Mouse (Mus musculus) neural tube, embryonic 13.5 days (tissue): ENCODE data around the gene Aida. TPM values are rescaled to one million over a fixed set of nuclear protein-coding genes. Genes with fewer than 3 reads are reported as not detected.

Source experiments
- ATAC-seq: fragments of 200-750 bp; cut with Nextera tagmentation; 2 replicates; pipeline ENCODE4 v1.8.0; 2017; ENCODE audit warnings: low read depth, mild to moderate bottlenecking, moderate TSS enrichment, moderate library complexity
- H3K27ac ChIP-seq: fragments of 300-500 bp; sonication (generic); replicated peaks from 2 replicates; pipeline ENCODE4 v1.5.1; 2015; ENCODE audit warnings: moderate library complexity, mild to moderate bottlenecking, inconsistent platforms
- H3K27me3 ChIP-seq: fragments of 300-500 bp; sonication (generic); 2 replicates; pipeline ENCODE4 v1.6.1; 2015; ENCODE audit warnings: mild to moderate bottlenecking, inconsistent platforms
- H3K36me3 ChIP-seq: fragments of 300-500 bp; sonication (generic); 2 replicates; pipeline ENCODE4 v1.6.1; 2015; ENCODE audit warnings: mild to moderate bottlenecking, inconsistent platforms
- H3K4me1 ChIP-seq: fragments of 300-500 bp; sonication (generic); replicated peaks from 2 replicates; pipeline ENCODE4 v1.6.1; 2015; ENCODE audit warnings: inconsistent platforms
- H3K4me2 ChIP-seq: fragments of 300-500 bp; sonication (generic); 2 replicates; pipeline ENCODE4 v1.6.1; 2015; ENCODE audit warnings: inconsistent platforms, mild to moderate bottlenecking, moderate library complexity
- H3K4me3 ChIP-seq: fragments of 300-500 bp; sonication (generic); 2 replicates; pipeline ENCODE4 v1.5.1; 2015; ENCODE audit warnings: mild to moderate bottlenecking, inconsistent platforms
- H3K9ac ChIP-seq: fragments of 300-500 bp; sonication (generic); 2 replicates; pipeline ENCODE4 v1.6.1; 2015; ENCODE audit warnings: moderate library complexity, mild to moderate bottlenecking, inconsistent platforms
- H3K9me3 ChIP-seq: fragments of 300-500 bp; sonication (generic); 2 replicates; pipeline ENCODE4 v1.6.1; 2016; ENCODE audit warnings: inconsistent platforms
- WGBS: fragments of 180-500 bp; shearing (Covaris S2); methylation state at CpG from one replicate; pipeline ENCODE4 v1.1.7; 2015; 5-methylcytosine and 5-hydroxymethylcytosine counted together
- polyA plus RNA-seq: library from polyadenylated mRNA; unstranded; fragments of >200 nt; fragmentation: Nextera tagmentation; extraction: Ambion mirVana; gene quantifications from 2 replicates; pipeline ENCODE4 v1.2.1, GENCODE M21; 2015

Aida gene
- 53.7 and 56.5 TPM in 2 replicates for polyA plus RNA-seq

DNA sequence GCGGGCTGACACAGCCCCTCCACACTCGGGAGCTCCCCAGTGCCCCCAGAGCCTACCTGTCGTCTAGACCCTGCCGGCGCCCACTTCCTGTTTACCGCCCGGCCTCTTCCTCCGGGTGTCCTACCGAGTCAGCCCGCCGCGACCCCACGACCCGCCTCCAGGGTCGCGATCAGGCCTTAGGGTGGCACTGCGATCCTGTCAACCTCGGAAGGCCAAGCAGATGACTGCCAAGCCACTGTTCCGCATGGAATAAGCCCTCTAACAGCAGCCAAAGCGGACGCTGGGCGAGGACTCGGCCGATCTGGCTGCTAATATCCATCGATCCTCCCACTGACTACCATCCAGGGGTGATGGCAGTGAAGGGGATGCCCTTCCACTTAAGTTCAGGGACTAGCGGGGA is at the start of gene Aida:
TSS of gene Aida (plus strand) at position 126 of the 400 bp plus-strand sequence.
- WGBS = under 1% methylated on average over 26 of the region's 26 CpGs
- Histone ChIP-seq H3K27me3 (no peaks in the 10 kb centered on the region), H3K4me1 (peaks cover 8% of the 10 kb centered on the region), H3K9me3 (no peaks in the 10 kb centered on the region), H3K27ac (peak within 1 kb of the TSS; percentile 82), H3K4me2 (peak within 1 kb of the TSS; percentile 61), H3K36me3 (peaks cover 22% of the 10 kb centered on the region), H3K4me3 (peak within 1 kb of the TSS; percentile 51), H3K9ac (peak within 1 kb of the TSS; percentile 72)
- peak; percentile 52 for ATAC-seq

- no peak for ATAC-seq
- Histone ChIP-seq H3K9ac (no peak overlapping the region), H3K36me3 (no peaks in the 10 kb centered on the region), H3K4me3 (no peak overlapping the region), H3K27me3 (no peaks in the 10 kb centered on the region), H3K4me1 (peaks cover 15% of the 10 kb centered on the region), H3K9me3 (peaks cover 5% of the 10 kb centered on the region; the same call in 1 of the 2 replicates), H3K27ac (no peak overlapping the region), H3K4me2 (no peak overlapping the region)
- 51% methylated on average over 1 of the region's 1 CpGs for WGBS
Measured at GRCm38 (mm10) chr1:183248144-183248543, 48.2 kb upstream of the Aida start.

DNA sequence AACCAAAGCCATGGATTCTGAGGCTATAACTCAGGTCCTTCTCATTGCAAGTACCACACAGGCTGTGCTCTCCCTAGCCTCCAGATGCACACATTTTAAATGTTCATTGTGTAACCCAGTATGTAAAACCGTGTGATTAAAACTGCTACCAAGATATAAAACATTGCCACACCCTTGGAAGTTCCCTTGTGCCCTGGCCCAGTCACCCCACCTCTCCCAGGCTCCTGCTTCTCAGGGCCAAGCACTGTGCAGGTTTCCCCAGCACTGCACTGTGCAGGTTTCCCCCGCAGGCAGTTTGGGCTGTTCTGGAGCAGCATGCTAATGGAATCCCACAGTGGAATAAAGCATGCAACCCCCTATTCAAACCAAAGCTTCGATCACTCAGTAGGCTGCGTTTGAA is 45.8 kb upstream of the Aida start:
- Histone ChIP-seq H3K36me3 (no peaks in the 10 kb centered on the region), H3K9ac (no peak overlapping the region), H3K4me1 (peaks cover 16% of the 10 kb centered on the region), H3K27ac (no peak overlapping the region), H3K27me3 (no peaks in the 10 kb centered on the region), H3K9me3 (no peaks in the 10 kb centered on the region), H3K4me2 (no peak overlapping the region), H3K4me3 (no peak overlapping the region)
- WGBS = 62% methylated on average over 4 of the region's 4 CpGs
- no peak for ATAC-seq

DNA sequence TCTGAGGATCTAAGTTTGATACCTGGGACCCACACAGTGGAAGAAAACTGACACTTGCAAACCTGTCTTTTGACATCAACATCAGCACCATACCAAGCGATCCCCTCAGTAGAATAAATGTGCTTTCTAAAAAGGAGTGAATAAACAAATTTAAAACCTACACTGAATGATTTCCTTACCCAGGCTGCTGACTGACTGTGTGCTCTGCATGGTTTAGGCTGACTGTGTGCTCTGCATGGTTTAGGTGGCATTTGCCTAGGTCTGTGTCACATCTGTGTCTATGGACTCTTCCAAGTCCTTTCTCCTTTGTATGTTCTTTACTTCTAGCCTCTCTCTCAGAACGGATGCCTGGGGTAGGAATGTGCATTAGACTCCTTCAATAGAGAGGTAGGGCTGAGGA is 44.6 kb upstream of the Aida start:
- no peak for ATAC-seq
- Histone ChIP-seq H3K9me3 (no peaks in the 10 kb centered on the region), H3K9ac (no peak overlapping the region), H3K4me3 (no peak overlapping the region), H3K4me1 (peaks cover 16% of the 10 kb centered on the region), H3K27me3 (no peaks in the 10 kb centered on the region), H3K4me2 (no peak overlapping the region), H3K36me3 (no peaks in the 10 kb centered on the region), H3K27ac (no peak overlapping the region)
- 89% methylated on average over 2 of the region's 2 CpGs for whole genome bisulfite sequencing

DNA sequence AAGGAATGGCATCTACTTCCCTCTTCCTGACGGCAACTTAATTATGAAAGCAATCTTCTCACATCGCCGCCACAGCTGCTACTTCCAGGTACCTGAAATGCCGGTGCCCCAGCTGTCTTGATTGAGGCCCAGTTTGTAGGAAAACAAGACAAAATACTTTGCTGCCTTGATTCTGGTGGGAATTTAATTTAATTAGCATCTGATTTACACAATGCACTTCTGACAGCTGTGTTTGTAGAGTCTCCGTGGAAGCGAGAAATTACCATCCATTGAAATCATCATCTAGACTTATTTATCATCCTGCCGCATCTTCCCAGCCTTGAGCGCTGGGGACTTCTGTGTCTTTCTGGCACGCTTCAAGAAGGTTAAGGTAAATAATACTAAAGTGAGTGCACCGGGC is 43.8 kb upstream of the Aida start:
- 0 out of 2 replicates have a peak overlapping the region, but pooled peaks have one; percentile 8 for H3K9ac ChIP-seq

GRCm38 (mm10) chr1:183264145-183265008 is 32.0 kb upstream of the Aida start:
- WGBS = 82% methylated on average over 13 of the region's 13 CpGs

More for the DNA sequence above, 43.8 kb upstream of the Aida start:
- Histone ChIP-seq H3K36me3 (no peaks in the 10 kb centered on the region), H3K4me3 (no peak overlapping the region), H3K4me1 (peaks cover 16% of the 10 kb centered on the region), H3K4me2 (no peak overlapping the region), H3K27me3 (no peaks in the 10 kb centered on the region), H3K27ac (0 out of 2 replicates have a peak overlapping the region, but pooled peaks have one; percentile 46), H3K9me3 (no peaks in the 10 kb centered on the region)
- ATAC-seq = no peak
- whole genome bisulfite sequencing = 33% methylated on average over 10 of the region's 10 CpGs

GRCm38 (mm10) chr1:183265921-183266467 is 30.4 kb upstream of the Aida start:
- no peaks in the 10 kb centered on the region for H3K27me3 ChIP-seq
- no peak for ATAC-seq
- no peak overlapping the region for H3K4me2 ChIP-seq
- H3K9me3 ChIP-seq = no peaks in the 10 kb centered on the region
- H3K36me3 ChIP-seq = no peaks in the 10 kb centered on the region
- H3K9ac ChIP-seq = no peak overlapping the region
- WGBS = 75% methylated on average over 14 of the region's 14 CpGs
- no peaks in the 10 kb centered on the region for H3K4me1 ChIP-seq
- H3K4me3 ChIP-seq = no peak overlapping the region
- H3K27ac ChIP-seq = no peak overlapping the region

More at GRCm38 (mm10) chr1:183264145-183265008, 32.0 kb upstream of the Aida start:
- Histone ChIP-seq H3K9me3 (no peaks in the 10 kb centered on the region), H3K27ac (no peak overlapping the region), H3K27me3 (no peaks in the 10 kb centered on the region), H3K4me1 (no peaks in the 10 kb centered on the region), H3K4me2 (no peak overlapping the region), H3K9ac (no peak overlapping the region), H3K4me3 (no peak overlapping the region), H3K36me3 (no peaks in the 10 kb centered on the region)
- no peak for ATAC-seq

GRCm38 (mm10) chr1:183267666-183268065 is 28.7 kb upstream of the Aida start:
- H3K4me3 ChIP-seq = no peak overlapping the region
- 82% methylated on average over 6 of the region's 6 CpGs for WGBS

GRCm38 (mm10) chr1:183272867-183273818 is 23.2 kb upstream of the Aida start:
- no peaks in the 10 kb centered on the region for H3K4me1 ChIP-seq
- H3K4me2 ChIP-seq = no peak overlapping the region
- peak; percentile 75; the same call in 1 of the 2 replicates for ATAC-seq
- peaks cover 16% of the 10 kb centered on the region for H3K36me3 ChIP-seq
- no peak overlapping the region for H3K9ac ChIP-seq
- H3K27ac ChIP-seq = no peak overlapping the region
- no peaks in the 10 kb centered on the region for H3K27me3 ChIP-seq
- H3K9me3 ChIP-seq = no peaks in the 10 kb centered on the region
- no peak overlapping the region for H3K4me3 ChIP-seq
- 67% methylated on average over 10 of the region's 10 CpGs for WGBS

More at GRCm38 (mm10) chr1:183267666-183268065, 28.7 kb upstream of the Aida start:
- no peaks in the 10 kb centered on the region for H3K27me3 ChIP-seq
- H3K9me3 ChIP-seq = no peaks in the 10 kb centered on the region
- no peak for ATAC-seq
- H3K4me1 ChIP-seq = no peaks in the 10 kb centered on the region
- no peaks in the 10 kb centered on the region for H3K36me3 ChIP-seq
- no peak overlapping the region for H3K9ac ChIP-seq
- H3K27ac ChIP-seq = no peak overlapping the region
- H3K4me2 ChIP-seq = no peak overlapping the region

GRCm38 (mm10) chr1:183274385-183274784 is 22.0 kb upstream of the Aida start:
- WGBS = 65% methylated on average over 3 of the region's 3 CpGs
- ATAC-seq = no peak
- Histone ChIP-seq H3K36me3 (peaks cover 28% of the 10 kb centered on the region), H3K27ac (no peak overlapping the region), H3K4me3 (no peak overlapping the region), H3K4me1 (no peaks in the 10 kb centered on the region), H3K9me3 (no peaks in the 10 kb centered on the region), H3K4me2 (no peak overlapping the region), H3K9ac (no peak overlapping the region), H3K27me3 (no peaks in the 10 kb centered on the region)

- WGBS = 85% methylated on average over 5 of the region's 5 CpGs
- H3K4me1 ChIP-seq = no peaks in the 10 kb centered on the region
Measured at GRCm38 (mm10) chr1:183275763-183276162, 20.6 kb upstream of the Aida start.

More at GRCm38 (mm10) chr1:183275763-183276162, 20.6 kb upstream of the Aida start:
- Histone ChIP-seq H3K27me3 (no peaks in the 10 kb centered on the region), H3K27ac (no peak overlapping the region), H3K9ac (no peak overlapping the region), H3K9me3 (no peaks in the 10 kb centered on the region), H3K36me3 (peaks cover 40% of the 10 kb centered on the region), H3K4me2 (no peak overlapping the region), H3K4me3 (no peak overlapping the region)
- no peak for ATAC-seq
